Mouse (Mus musculus) lung, postnatal 10 days (tissue): ENCODE data around the gene Pate2.

Source experiments
- DNase-seq: peaks from one replicate; pipeline ENCODE4 v3.0.0; 2021

Pate2 gene

DNA sequence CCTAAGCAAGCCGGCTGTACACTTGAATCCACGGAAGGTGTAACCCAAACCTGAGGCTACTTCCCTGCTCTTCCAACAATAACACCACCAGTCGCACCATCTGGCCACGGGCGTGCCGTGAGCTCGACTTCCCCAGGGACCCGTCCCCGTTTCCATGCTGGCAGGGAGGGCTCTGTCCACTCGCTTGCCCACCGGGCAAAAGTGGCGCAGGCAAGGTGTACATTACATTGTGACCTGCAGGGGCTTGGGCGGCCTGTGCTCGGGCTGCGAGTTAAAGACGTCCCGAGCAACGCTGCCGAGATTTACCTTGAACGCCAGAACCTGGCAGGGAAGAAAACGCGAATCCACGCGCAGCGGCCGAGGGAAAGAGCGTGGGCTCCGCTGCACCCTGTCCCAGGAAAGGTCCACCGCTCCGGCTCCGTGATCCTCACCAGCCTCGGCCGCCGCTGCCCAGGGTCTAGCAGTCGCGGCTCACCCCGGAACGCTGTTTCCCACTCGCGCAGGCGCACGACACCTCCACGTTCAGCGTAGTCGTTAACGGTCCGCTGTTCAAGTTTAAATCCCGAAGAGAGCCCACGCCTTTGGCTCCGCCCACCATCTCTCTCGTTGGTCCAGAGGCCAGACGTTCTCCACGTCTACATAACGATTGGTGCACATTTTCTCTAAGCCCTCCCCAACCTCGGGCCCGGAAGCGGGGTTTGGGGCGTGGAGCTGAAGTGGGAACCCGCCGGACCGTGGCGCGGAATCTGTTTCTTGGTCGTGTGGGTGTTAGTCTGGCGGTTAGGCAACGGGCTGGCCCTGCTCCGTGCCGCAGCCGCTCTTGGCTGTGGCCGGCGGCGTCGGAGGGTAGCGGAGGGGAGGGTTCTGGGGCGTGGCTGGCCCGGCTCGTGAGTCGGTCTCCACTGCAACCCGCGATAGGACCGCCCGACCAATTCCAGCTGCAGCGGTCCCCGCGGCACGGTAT, at the start of gene Pate2, which contains the start of gene Hyls1:
Gene Pate2 (plus strand): TSS at position 714 of the 964 bp plus-strand sequence.
Gene Hyls1 (minus strand): TSS at position 828 of the 964 bp plus-strand sequence.
- peak; percentile 96 for DNase-seq

DNA sequence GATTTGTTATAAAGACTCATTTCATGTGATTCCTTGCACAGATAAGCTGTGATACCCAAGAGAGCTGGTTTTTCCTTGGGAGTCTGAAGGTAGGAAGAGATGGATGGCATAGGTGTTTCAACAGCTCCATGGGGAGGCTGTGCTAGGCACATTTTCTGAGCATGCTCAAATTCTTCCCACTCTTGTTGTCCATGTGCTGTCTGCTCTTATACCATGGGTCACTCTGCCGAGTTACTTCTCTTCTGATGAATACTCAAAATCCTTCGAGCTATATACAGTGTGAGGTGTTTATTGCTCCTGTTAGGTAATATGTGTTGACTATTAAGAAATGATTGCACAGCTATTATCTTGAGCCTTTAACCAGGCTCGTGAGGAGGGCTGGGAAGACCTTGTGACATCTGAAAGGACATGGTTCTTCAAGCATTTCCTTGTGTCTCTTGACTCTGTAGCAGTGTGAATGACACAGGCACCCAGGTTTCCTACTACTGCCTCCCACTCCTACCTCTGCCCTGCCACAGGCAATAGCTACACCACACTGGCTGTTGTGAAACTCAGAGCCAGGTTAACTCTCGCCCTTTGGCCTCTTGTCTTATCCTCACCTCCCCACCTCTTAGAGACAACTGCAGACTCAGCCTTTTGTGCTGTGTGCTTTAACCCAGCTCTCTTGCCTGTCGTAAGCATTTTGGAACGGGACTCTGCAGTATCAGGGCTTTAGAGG, 49.3 kb upstream of the Pate2 start:
- no peak for DNase-seq

DNA sequence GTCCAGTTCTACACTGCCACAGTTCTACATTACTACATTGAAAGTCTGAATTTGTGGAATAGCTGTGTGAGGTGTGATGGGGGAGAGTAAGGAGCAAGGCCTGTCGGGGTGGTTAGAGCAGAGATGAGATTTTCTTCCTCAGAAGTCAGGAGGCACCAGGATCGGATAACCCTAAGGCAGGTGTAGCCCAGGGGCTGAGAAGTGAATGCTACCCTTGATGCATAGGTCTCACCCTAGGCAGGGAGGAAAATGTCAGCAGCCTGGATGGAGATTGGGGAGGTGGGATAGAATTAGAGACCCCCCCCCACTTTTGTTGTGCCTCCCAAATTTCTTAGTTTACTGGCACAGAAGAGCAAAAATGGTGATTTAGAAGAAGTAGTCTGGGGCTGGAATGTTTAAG, 47.8 kb upstream of the Pate2 start:
- no peak for DNase-seq

DNA sequence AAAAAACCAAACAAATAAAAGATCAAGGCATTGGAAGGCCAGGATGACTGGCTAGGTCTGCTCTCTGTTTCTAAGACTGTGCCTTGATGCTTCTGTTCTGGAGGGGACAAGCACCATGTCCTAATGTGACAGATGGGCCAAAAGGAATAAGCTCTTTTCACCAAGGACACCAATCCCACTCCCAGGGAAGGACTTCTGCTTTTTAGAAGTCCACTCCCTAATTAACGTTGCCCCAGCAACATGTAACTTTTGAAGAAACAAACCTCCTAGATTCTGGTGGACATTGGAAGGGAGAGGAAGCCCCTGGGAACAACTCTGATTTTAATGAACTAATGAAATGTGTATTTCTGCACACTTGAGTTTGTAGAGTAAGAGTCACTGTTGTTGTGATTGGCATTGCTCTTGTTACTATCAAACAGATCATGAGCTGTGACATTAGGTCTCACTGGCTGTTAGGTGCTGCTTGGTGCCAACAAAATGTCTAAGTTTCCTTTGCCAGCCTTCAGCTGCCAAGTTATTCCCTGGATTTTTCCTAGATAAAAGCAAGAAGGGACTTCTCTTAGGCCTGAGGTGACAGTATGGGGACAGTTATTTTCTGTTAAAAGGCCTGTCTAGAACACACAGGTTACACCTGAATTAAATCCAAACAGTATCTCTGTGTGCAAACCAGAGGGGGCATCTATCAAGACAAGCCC, 47.1 kb upstream of the Pate2 start:
- no peak for DNase-seq

DNA sequence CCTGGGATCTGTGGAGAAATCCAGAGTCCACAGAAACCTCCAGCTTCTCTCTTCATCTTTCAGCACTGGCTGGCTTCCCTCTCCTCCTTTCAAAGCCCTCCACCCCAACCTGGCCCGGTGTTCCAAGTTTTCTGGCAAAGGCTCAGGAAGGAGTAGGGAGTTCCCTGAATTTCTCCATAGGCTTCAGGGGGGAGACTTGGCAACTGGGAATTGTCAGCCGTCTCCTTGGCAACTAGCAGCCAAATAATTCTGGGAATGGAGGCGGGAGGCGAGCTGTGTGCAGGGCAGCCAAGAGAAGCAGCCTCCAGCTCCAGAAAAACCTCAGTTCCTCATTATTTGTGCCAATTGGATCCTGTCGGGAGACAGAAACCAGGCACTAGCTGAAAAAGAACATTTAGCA, 46.5 kb upstream of the Pate2 start:
- DNase-seq = peak; percentile 60

DNA sequence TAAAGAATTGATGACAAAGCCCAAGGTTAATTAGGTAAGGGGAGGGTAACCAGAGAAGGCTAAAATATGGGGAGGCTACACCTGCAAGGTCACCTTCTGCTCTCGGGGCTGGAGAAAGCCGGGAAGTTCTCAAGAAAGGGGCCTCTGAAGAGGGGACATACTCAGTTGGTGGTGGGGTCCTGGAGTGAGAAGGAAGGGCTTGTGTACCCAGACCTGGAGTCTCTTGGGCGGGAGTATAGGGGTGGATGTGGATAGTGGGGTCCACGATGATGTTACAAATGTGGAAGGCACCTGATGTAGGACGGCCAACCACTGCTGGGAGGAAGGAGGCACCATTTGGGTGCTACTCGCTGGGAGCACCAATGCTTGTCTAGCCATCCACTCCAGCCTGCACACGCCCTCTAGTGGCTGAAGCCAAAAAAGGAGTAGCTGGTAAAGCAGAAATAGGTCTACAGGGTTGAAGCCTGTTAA, 46.1 kb upstream of the Pate2 start:
- peak; percentile 79 for DNase-seq

DNA sequence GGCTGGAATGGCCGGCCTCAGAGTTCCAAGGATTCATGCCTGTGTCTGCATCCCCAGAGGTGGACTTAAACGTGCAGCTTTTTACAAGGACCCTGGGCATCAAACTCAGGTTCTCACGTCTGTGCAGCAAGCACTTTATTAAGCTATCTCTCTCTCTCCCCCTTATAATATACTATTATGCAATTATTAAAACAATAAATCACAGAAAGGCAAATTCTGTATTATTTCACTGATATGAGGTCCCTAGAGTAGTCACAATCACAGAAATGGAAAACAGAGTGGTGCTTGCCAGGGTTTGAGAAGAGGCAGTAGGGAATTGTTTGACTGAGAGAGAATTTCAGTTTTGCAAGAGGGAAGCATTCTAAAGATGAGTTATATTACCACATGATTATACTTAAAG, 40.9 kb upstream of the Pate2 start:
- no peak for DNase-seq

DNA sequence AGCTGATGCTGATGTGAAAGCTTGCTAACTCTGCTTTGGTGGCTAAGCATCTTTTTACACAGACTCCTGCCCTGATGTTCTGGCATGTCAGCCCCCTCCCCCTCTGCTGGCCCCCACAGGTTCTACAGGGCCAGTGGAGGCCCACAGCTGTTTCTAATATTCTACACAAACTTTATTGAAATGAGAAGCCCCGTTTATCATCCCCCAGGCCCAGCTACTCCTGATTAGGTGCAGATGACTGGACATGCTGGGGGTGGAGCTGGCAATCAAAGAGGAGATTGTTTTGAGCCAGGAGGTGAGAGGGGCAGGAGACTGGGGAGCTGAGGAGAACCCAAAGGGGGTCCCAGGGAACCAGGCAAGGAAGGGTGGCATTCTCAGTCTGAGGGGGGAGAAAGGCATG, 40.3 kb upstream of the Pate2 start:
- DNase-seq = no peak

DNA sequence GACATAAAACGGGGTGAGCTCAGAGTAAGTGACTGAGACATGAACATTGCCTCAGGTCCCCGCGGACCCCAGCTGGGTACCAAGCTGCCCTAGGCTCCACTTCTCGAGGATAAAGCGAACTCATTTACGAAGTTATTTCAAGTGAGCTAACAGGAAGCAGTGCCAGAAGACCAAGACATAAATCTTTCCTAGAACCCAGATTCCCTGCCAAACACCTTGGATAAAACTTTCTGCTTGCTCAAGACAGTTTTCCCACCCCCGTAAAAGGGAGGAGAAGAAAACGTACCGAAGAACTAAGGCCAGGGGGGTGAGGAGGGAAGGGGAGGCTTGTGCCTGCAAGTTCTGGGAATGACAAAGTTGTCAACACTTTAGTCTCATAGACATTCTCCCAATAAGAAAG, 36.8 kb upstream of the Pate2 start:
- DNase-seq = no peak

DNA sequence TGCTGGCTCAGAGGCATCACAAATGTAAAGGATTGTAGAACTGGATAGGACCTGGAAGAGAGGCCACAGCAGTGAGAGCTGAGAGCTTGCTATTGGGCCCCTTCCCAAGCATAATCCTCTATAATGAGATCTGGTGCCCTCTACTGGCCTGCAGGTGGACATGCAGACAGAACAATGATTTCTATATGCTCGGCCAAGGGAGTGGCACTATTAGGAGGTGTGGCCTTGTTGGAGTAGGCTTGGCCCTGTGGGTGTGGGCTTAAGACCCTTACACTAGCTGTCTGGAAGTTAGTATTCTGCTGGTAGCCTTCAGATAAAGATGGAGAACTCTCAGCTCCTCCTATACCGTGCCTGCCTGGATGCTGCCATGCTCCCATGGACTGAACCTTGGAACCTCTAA, 35.0 kb upstream of the Pate2 start:
- peak; percentile 69 for DNase-seq

DNA sequence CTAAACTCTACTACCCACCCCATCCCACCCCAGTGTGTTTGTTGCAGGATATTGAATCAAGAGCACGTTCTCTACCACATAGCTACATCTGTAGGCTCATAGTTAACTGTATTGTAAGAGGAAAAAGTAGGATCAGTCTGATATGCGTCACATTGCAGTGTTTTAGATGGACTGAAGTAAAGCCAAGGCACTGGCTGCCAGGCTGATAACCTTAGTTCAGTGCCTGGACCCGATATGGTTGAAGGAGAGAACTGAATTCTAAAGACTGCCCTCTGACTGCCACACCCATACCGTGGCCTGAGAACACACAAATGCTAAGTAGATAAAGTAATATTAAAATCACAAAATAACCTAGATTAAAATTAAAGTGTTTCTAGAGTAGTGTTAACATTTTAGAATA, 34.2 kb upstream of the Pate2 start:
- DNase-seq = no peak

DNA sequence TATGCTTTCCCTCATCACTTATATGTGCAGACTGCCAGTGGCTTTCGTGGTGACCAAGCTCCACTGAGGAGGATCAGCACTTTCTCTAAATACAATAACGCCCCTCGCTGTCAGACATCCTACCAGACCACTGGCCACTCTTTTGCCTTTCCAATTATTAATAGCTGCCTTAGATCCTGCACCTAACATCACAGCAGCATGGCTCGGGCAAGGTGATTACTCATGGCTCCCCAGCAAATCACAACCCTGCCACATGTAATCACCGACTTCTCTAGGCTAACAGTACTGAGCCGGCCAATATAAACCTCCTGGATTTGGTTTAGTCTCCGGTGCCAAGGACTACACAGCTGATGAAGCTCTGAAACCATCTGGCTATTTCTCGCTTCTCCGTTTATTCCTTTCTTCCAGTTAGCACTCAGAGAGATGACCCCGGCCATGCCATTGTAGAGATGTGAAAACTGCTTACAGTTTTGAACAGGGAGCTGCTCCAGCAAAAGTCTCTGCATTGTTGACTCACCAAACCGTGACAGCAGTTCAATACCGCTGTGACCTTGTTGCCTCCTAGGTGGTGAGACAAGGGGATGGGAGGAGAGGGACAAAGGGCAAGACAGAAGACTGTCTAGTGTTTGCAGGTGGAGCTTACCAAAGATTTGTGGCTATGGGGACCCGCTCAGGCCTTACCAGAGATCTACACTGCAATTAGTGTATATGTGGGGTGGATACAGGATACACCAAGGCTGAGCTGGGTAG, 30.9 kb upstream of the Pate2 start:
- no peak for DNase-seq

DNA sequence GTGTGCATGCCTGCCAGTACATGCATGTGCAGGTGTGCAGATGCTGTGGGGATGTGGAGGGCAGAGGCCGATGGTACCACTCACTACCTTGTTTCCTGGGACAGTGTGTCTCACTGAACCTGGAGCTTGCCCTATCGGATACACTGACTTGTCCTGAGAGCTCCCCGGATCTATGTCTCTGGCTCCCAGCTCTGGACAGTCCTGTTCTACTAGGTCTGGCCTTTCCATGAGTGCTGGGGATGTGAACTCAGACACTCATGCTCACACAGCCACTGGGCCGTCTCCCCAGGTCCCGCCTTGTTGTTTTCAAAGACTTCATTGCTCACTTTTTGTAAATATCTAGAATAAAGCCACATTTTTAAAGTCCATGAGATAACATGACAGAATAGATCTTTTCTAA, 29.1 kb upstream of the Pate2 start:
- DNase-seq = no peak

DNA sequence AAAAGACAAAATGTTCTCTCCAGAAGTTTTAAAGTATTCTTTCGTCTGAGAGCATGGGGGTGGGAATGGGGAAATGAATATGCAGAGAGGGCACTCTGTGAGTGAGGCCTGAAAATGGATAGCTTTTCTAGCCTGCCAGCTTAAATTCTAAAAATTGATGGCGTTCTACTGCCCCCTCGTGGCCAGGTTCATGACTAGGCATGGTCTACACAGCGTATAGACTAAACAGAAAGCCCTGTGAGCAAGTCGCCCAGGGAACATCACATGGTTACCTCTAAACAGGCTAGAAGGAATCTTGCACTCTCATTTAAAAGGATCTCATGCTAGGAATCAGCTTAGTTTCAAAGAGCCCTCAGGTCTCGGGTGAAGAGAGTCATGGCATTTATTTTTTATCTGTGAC, 28.6 kb upstream of the Pate2 start:
- peak; percentile 85 for DNase-seq

DNA sequence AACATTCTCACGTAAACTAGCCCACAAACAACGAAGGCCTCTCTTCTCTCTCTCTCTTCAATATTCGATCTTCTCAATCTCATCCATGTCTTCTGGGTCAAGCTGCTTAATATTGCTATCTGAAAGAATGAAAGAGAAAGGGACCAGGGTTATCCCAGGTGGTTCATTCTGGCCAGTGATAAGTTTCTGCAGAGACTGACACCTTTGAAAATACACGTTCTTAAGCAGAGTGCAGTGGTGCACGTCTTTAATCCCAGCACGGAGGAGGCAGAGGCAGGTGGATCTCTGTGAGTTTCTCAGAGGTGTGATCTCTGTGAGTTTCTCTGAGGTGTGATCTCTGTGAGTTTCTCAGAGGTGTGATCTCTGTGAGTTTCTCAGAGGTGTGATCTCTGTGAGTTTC, 28.1 kb upstream of the Pate2 start:
- no peak for DNase-seq

DNA sequence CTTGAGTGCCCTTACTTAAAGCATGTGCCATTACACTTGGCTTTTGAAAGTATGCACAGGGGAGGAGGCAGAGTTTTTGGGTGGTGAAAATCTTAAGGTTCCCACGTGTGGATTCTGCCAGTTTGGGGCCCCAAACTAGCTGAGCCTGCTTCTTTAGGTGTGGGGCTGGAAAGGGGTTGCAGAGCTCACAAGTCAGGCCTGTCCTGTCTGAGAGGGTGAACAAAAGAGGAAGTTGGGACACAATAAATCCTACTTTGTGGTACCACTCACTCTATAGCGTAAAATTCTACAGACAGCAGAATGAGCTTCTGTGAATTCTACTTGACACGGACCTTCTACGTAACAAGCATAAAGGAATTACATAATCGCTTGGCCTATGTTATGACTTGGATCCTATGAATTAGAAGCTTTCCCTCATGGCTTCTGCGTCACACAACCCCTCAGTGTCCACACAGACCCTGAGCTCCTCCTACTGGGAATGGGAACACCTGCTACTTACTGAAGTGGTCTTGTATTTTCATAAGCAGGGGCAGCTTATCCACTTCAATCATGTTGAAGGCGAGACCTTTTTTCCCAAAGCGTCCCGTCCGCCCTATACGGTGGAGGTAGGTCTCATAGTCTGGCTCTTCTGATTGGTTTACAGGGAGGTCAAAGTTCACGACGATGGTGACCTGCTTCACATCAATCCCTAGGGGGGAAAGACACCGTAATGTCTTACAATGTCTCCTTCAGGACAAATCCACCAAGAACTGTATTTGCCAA, 26.8 kb upstream of the Pate2 start:
- DNase-seq = no peak

DNA sequence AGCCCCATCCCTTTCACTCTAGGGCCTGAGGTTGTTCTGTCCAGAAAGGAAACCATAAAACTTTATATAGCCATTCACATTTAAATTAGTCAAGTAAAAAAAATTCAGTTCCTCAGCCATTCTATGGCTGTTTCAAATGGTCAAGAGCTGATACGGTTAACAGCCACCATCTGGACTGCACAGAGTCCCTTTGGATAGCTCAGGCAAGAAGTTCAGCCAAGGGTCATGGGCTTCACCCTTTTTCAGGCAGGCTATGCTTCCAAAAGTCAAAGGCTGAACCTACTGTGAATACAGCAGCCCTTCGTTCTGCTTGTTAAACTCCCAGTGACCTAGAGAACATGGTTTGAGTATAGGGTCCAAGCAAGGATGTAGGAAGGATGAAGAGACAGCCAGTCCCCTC, 25.4 kb upstream of the Pate2 start:
- DNase-seq = peak; percentile 17

DNA sequence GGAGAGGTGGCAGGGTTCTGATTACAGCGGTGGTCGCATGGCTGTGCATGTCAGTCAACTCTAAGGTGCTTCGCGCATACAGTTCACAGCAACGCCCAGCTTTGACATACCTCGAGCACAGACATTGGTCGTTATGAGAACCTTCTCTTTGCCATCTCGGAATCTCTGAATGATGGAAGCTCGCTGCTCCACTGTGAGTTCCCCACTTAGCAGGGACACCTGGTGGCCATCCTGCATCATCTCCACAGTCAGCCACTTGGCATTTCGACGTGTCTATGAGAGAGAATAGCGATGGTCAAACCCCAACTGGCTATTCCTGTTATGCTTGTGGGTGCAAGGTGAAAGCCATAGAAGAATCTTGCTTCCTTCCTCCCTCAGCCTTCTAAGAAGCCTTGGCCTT, 24.4 kb upstream of the Pate2 start:
- DNase-seq = no peak

DNA sequence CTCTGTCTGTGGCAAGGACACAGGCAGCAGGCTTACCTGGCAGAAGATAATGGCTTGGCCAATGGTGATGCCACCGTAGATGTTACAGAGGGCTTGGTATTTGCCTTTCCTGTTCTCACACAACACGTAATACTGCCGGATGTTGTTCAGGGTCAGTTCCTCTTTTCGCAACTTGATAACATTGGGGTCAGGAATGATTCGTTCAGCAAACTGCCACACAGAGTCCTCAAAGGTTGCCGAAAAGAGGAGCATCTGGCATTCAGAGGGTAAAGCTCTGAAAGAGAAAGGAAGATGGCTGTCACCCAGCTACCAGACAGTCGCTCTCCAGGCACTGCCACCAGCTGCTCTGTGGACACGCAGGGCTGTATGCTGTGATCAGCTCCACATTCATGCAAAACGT, 23.3 kb upstream of the Pate2 start:
- DNase-seq = no peak

DNA sequence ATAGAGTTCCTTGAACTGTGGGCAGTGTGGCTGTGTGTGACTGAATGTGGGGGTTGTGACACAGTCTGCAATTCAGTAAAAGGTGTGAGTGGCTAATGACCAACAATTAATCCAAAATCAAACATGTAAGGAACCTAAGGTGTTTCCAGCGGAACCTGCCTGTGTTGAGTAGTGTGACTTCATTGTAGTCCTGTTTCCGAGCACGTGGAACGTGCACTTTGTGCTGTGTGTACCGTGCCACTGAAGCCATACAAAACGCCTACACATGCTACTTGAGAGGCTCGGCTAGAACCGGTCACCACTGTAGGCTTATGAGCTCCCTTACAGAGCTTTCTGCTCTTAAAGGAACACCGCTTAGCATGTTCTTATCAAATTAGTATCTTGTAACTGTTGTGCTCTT, 21.6 kb upstream of the Pate2 start:
- DNase-seq = no peak

DNA sequence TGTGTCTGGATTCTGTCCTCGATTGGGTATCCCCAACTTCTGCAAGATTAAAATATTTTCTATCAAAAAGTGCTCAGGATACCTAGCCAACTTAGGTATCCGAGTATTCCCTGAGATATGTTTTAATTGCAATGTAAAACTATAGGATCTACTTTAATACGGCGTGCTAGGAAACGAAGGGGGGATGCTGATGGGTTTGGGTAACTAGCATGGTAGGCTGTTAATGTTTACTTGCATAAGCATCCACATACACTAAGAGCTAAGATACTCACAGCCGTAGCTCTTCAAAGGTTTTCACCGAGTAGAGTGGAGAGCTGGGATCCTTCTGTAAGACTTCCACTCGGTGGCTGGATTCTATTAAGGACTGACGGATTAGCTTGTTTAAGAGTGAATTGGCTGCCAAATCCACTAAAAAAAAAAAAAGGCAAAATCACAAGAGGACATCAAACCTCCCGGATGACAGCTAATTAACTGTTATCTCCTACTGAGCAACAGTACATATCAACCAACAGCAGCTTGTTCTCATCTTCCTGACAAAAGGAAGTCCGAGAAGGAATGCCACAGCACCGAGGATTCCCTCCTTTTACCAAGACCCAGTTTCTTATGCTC, 13.5 kb upstream of the Pate2 start:
- no peak for DNase-seq
